Mouse (Mus musculus) hindbrain, embryonic 14.5 days (tissue): ENCODE measurements around the gene Syne3. TPM values are rescaled to one million over a fixed set of nuclear protein-coding genes. Genes with fewer than 3 reads are reported as not detected.

ENCODE experiments used
- ATAC-seq: fragments of 200-750 bp; cut with Nextera tagmentation; 2 replicates; pipeline ENCODE4 v1.8.0; 2017; ENCODE audit warnings: moderate number of reproducible peaks, mild to moderate bottlenecking, moderate TSS enrichment, moderate library complexity; ENCODE audit not compliant: low FRiP score
- DNase-seq: peaks from one replicate; pipeline ENCODE4 v3.0.0-alpha.2; 2015; ENCODE audit warnings: low spot score
- H3K27ac ChIP-seq: fragments of 300-500 bp; sonication (generic); 2 replicates; pipeline ENCODE4 v1.5.1; 2014; ENCODE audit warnings: mild to moderate bottlenecking, moderate library complexity
- H3K27me3 ChIP-seq: fragments of 300-500 bp; sonication (generic); 2 replicates; pipeline ENCODE4 v1.6.1; 2014; ENCODE audit warnings: mild to moderate bottlenecking, low read length, mixed read lengths; ENCODE audit not compliant: control insufficient read depth, insufficient read depth
- H3K36me3 ChIP-seq: fragments of 300-500 bp; sonication (generic); replicated peaks from 2 replicates; pipeline ENCODE4 v1.6.1; 2014; ENCODE audit not compliant: control insufficient read depth, insufficient read depth
- H3K4me1 ChIP-seq: fragments of 300-500 bp; sonication (generic); replicated peaks from 2 replicates; pipeline ENCODE4 v1.6.1; 2014; ENCODE audit warnings: antibody characterized with exemption, low read length, mixed read lengths; ENCODE audit not compliant: control insufficient read depth, insufficient read depth
- H3K4me2 ChIP-seq: fragments of 300-500 bp; sonication (generic); replicated peaks from 2 replicates; pipeline ENCODE4 v1.6.1; 2014; ENCODE audit warnings: mild to moderate bottlenecking, moderate library complexity
- H3K4me3 ChIP-seq: fragments of 300-500 bp; sonication (generic); replicated peaks from 2 replicates; pipeline ENCODE4 v1.5.1; 2014; ENCODE audit warnings: mild to moderate bottlenecking, low read length
- H3K9ac ChIP-seq: fragments of 300-500 bp; sonication (generic); 2 replicates; pipeline ENCODE4 v1.6.1; 2014
- H3K9me3 ChIP-seq: fragments of 300-500 bp; sonication (generic); 2 replicates; pipeline ENCODE4 v1.6.1; 2016; ENCODE audit warnings: low read length; ENCODE audit not compliant: control insufficient read depth
- WGBS: fragments of 180-500 bp; shearing (Covaris S2); extraction: QIAGEN DNeasy Blood & Tissue Kit; methylation state at CpG from one replicate; pipeline ENCODE4 v1.1.7; 2014; 5-methylcytosine and 5-hydroxymethylcytosine counted together
- polyA plus RNA-seq: library from polyadenylated mRNA; unstranded; fragments of >200 nt; fragmentation: Nextera tagmentation; extraction: Ambion mirVana; gene quantifications from 2 replicates; pipeline ENCODE4 v1.2.1, GENCODE M21; 2014

The Syne3 gene
- polyA plus RNA-seq, 1 experiment from 2014 or later, result 0.35 TPM

GRCm38 (mm10) chr12:105003715-105004114 is 5.9 kb downstream of the Syne3 start:
- H3K4me2 ChIP-seq, result no peak overlapping the region
- no peak overlapping the region for H3K9ac ChIP-seq
- no peaks in the 10 kb centered on the region for H3K36me3 ChIP-seq
- no peaks in the 10 kb centered on the region for H3K9me3 ChIP-seq
- no peak for DNase-seq
- H3K27me3 ChIP-seq, result peaks cover 16% of the 10 kb centered on the region
- 0 out of 2 replicates have a peak, but pooled peaks cover 2% of the 10 kb centered on the region for H3K4me1 ChIP-seq
- 84% methylated on average over 3 of the region's 3 CpGs for WGBS
- H3K27ac ChIP-seq, result no peak overlapping the region
- no peak for ATAC-seq
- H3K4me3 ChIP-seq, result no peak overlapping the region

GRCm38 (mm10) chr12:105003158-105003557 is 6.5 kb downstream of the Syne3 start:
- DNase-seq, result no peak
- Histone ChIP-seq H3K36me3 (no peaks in the 10 kb centered on the region), H3K4me1 (no peaks in the 10 kb centered on the region), H3K9ac (no peak overlapping the region), H3K9me3 (no peaks in the 10 kb centered on the region), H3K4me3 (no peak overlapping the region), H3K27me3 (peaks cover 11% of the 10 kb centered on the region), H3K27ac (no peak overlapping the region), H3K4me2 (no peak overlapping the region)
- WGBS, result 35% methylated on average over 9 of the region's 9 CpGs
- ATAC-seq, result no peak

- no peak overlapping the region for H3K27ac ChIP-seq
- H3K9me3 ChIP-seq, result no peaks in the 10 kb centered on the region
- H3K36me3 ChIP-seq, result no peaks in the 10 kb centered on the region
- 69% methylated on average over 10 of the region's 10 CpGs for WGBS
- H3K4me1 ChIP-seq, result no peaks in the 10 kb centered on the region
- peaks cover 5% of the 10 kb centered on the region for H3K27me3 ChIP-seq
- no peak overlapping the region for H3K9ac ChIP-seq
- no peak overlapping the region for H3K4me3 ChIP-seq
- DNase-seq (no peak), ATAC-seq (no peak; the same call in 1 of the 2 replicates)
- no peak overlapping the region for H3K4me2 ChIP-seq
These were observed 7.1 kb downstream of the Syne3 start for GRCm38 (mm10) chr12:105002340-105003132.

GRCm38 (mm10) chr12:105001317-105001716 is 8.3 kb downstream of the Syne3 start:
- H3K4me3 ChIP-seq, result no peak overlapping the region
- H3K27ac ChIP-seq, result no peak overlapping the region
- no peaks in the 10 kb centered on the region for H3K4me1 ChIP-seq
- DNase-seq (no peak), ATAC-seq (no peak)
- H3K9me3 ChIP-seq, result no peaks in the 10 kb centered on the region
- no peak overlapping the region for H3K4me2 ChIP-seq
- WGBS, result 90% methylated on average over 9 of the region's 9 CpGs
- H3K36me3 ChIP-seq, result no peaks in the 10 kb centered on the region
- H3K9ac ChIP-seq, result no peak overlapping the region
- 0 out of 2 replicates have a peak, but pooled peaks cover 3% of the 10 kb centered on the region for H3K27me3 ChIP-seq

- H3K4me3 ChIP-seq, result no peak overlapping the region
- H3K4me1 ChIP-seq, result no peaks in the 10 kb centered on the region
- DNase-seq (no peak), ATAC-seq (no peak)
- WGBS, result 80% methylated on average over 9 of the region's 9 CpGs
- no peak overlapping the region for H3K4me2 ChIP-seq
- no peaks in the 10 kb centered on the region for H3K9me3 ChIP-seq
- H3K27ac ChIP-seq, result no peak overlapping the region
- no peaks in the 10 kb centered on the region for H3K36me3 ChIP-seq
- no peak overlapping the region for H3K9ac ChIP-seq
- H3K27me3 ChIP-seq, result 0 out of 2 replicates have a peak, but pooled peaks cover 3% of the 10 kb centered on the region
These were observed 8.9 kb downstream of the Syne3 start for GRCm38 (mm10) chr12:105000487-105001283.

- H3K4me3 ChIP-seq, result no peak overlapping the region
- no peak overlapping the region for H3K9ac ChIP-seq
- no peaks in the 10 kb centered on the region for H3K27me3 ChIP-seq
- 59% methylated on average over 8 of the region's 8 CpGs for WGBS
- DNase-seq (no peak), ATAC-seq (no peak)
- H3K27ac ChIP-seq, result no peak overlapping the region
- no peak overlapping the region for H3K4me2 ChIP-seq
- H3K36me3 ChIP-seq, result no peaks in the 10 kb centered on the region
- no peaks in the 10 kb centered on the region for H3K4me1 ChIP-seq
- H3K9me3 ChIP-seq, result no peaks in the 10 kb centered on the region
These were observed 10.4 kb downstream of the Syne3 start for GRCm38 (mm10) chr12:104999171-104999570.

GRCm38 (mm10) chr12:104998541-104998940 is 11.1 kb downstream of the Syne3 start:
- Histone ChIP-seq H3K9ac (no peak overlapping the region), H3K4me2 (no peak overlapping the region), H3K4me1 (no peaks in the 10 kb centered on the region), H3K9me3 (no peaks in the 10 kb centered on the region), H3K36me3 (no peaks in the 10 kb centered on the region), H3K27ac (no peak overlapping the region), H3K4me3 (no peak overlapping the region), H3K27me3 (no peaks in the 10 kb centered on the region)
- ATAC-seq (no peak), DNase-seq (no peak)
- 61% methylated on average over 6 of the region's 6 CpGs for WGBS

- DNase-seq, result no peak
- no peak overlapping the region for H3K4me3 ChIP-seq
- H3K27ac ChIP-seq, result no peak overlapping the region
These were observed 11.8 kb downstream of the Syne3 start for GRCm38 (mm10) chr12:104997641-104998293.

GRCm38 (mm10) chr12:104997159-104997558 is 12.4 kb downstream of the Syne3 start:
- Histone ChIP-seq H3K9ac (no peak overlapping the region), H3K27ac (no peak overlapping the region), H3K27me3 (no peaks in the 10 kb centered on the region), H3K36me3 (no peaks in the 10 kb centered on the region), H3K9me3 (no peaks in the 10 kb centered on the region), H3K4me2 (no peak overlapping the region), H3K4me3 (no peak overlapping the region), H3K4me1 (no peaks in the 10 kb centered on the region)
- WGBS, result 85% methylated on average over 10 of the region's 10 CpGs
- DNase-seq (no peak), ATAC-seq (no peak)

More at GRCm38 (mm10) chr12:104997641-104998293, 11.8 kb downstream of the Syne3 start:
- Histone ChIP-seq H3K4me1 (no peaks in the 10 kb centered on the region), H3K27me3 (no peaks in the 10 kb centered on the region), H3K9me3 (no peaks in the 10 kb centered on the region), H3K36me3 (no peaks in the 10 kb centered on the region), H3K9ac (no peak overlapping the region), H3K4me2 (no peak overlapping the region)
- ATAC-seq, result no peak
- WGBS, result 83% methylated on average over 10 of the region's 10 CpGs
